Mouse (Mus musculus) neural tube, embryonic 14.5 days (tissue): ENCODE data around the gene Pip4k2a. TPM values are rescaled to one million over a fixed set of nuclear protein-coding genes. Genes with fewer than 3 reads are reported as not detected.
A peak's percentile ranks its signal among the peaks of the same experiment; 100 is the strongest.

ENCODE experiments used
- ATAC-seq: fragments of 200-750 bp; cut with Nextera tagmentation; 2 replicates; pipeline ENCODE4 v1.8.0; 2017; ENCODE audit warnings: low read depth, mild to moderate bottlenecking, moderate TSS enrichment, moderate library complexity
- H3K27ac ChIP-seq: fragments of 300-500 bp; sonication (generic); 2 replicates; pipeline ENCODE4 v1.5.1; 2014; ENCODE audit warnings: low read depth, mild to moderate bottlenecking, control low read depth, low read length, moderate library complexity, mixed read lengths
- H3K27me3 ChIP-seq: fragments of 300-500 bp; sonication (generic); 2 replicates; pipeline ENCODE4 v1.6.1; 2014; ENCODE audit warnings: low read length; ENCODE audit not compliant: control insufficient read depth, insufficient read depth
- H3K36me3 ChIP-seq: fragments of 300-500 bp; sonication (generic); 2 replicates; pipeline ENCODE4 v1.6.1; 2014; ENCODE audit warnings: low read length, mixed read lengths; ENCODE audit not compliant: control insufficient read depth, insufficient read depth
- H3K4me1 ChIP-seq: fragments of 300-500 bp; sonication (generic); 2 replicates; pipeline ENCODE4 v1.6.1; 2014; ENCODE audit warnings: low read length; ENCODE audit not compliant: control insufficient read depth, insufficient read depth
- H3K4me2 ChIP-seq: fragments of 300-500 bp; sonication (generic); 2 replicates; pipeline ENCODE4 v1.6.1; 2014; ENCODE audit warnings: mild to moderate bottlenecking, low read depth, low read length, control low read depth
- H3K4me3 ChIP-seq: fragments of 300-500 bp; sonication (generic); 2 replicates; pipeline ENCODE4 v1.5.1; 2014; ENCODE audit warnings: low read depth, low read length, control low read depth, mixed read lengths
- H3K9ac ChIP-seq: fragments of 300-500 bp; sonication (generic); replicated peaks from 2 replicates; pipeline ENCODE4 v1.6.1; 2014; ENCODE audit warnings: low read depth, mild to moderate bottlenecking, control low read depth, low read length, mixed read lengths
- H3K9me3 ChIP-seq: fragments of 300-500 bp; sonication (generic); 2 replicates; pipeline ENCODE4 v1.6.1; 2016; ENCODE audit warnings: low read length; ENCODE audit not compliant: control insufficient read depth
- WGBS: fragments of 180-500 bp; shearing (Covaris S2); extraction: QIAGEN DNeasy Blood & Tissue Kit; methylation state at CpG from one replicate; pipeline ENCODE4 v1.1.7; 2014; 5-methylcytosine and 5-hydroxymethylcytosine counted together
- polyA plus RNA-seq: library from polyadenylated mRNA; unstranded; fragments of >200 nt; fragmentation: Nextera tagmentation; extraction: Ambion mirVana; gene quantifications from 2 replicates; pipeline ENCODE4 v1.2.1, GENCODE M21; 2014

The Pip4k2a gene
- polyA plus RNA-seq, 1 experiment from 2014 or later, result 12.5 TPM

GRCm38 (mm10) chr2:19007580-19007979, 9.7 kb upstream of the Pip4k2a start:
- ATAC-seq, result no peak
- Histone ChIP-seq H3K36me3 (no peaks in the 10 kb centered on the region), H3K27me3 (no peaks in the 10 kb centered on the region), H3K4me2 (no peak overlapping the region), H3K4me3 (no peak overlapping the region), H3K9ac (no peak overlapping the region), H3K9me3 (no peaks in the 10 kb centered on the region), H3K27ac (no peak overlapping the region), H3K4me1 (no peaks in the 10 kb centered on the region)
- WGBS, result 79% methylated on average over 4 of the region's 4 CpGs

GRCm38 (mm10) chr2:19006124-19006523, 8.2 kb upstream of the Pip4k2a start:
- 81% methylated on average over 7 of the region's 7 CpGs for WGBS

GRCm38 (mm10) chr2:19004801-19005200, 6.9 kb upstream of the Pip4k2a start:
- no peak overlapping the region for H3K4me2 ChIP-seq
- no peak overlapping the region for H3K4me3 ChIP-seq
- ATAC-seq, result no peak
- no peaks in the 10 kb centered on the region for H3K4me1 ChIP-seq
- no peak overlapping the region for H3K27ac ChIP-seq
- H3K36me3 ChIP-seq, result no peaks in the 10 kb centered on the region
- H3K9me3 ChIP-seq, result no peaks in the 10 kb centered on the region
- WGBS, result 87% methylated on average over 10 of the region's 10 CpGs
- H3K27me3 ChIP-seq, result no peaks in the 10 kb centered on the region
- H3K9ac ChIP-seq, result no peak overlapping the region

More at GRCm38 (mm10) chr2:19006124-19006523, 8.2 kb upstream of the Pip4k2a start:
- Histone ChIP-seq H3K4me3 (no peak overlapping the region), H3K27me3 (no peaks in the 10 kb centered on the region), H3K9ac (no peak overlapping the region), H3K4me2 (no peak overlapping the region), H3K4me1 (no peaks in the 10 kb centered on the region), H3K27ac (no peak overlapping the region), H3K36me3 (no peaks in the 10 kb centered on the region), H3K9me3 (no peaks in the 10 kb centered on the region)
- no peak for ATAC-seq

GRCm38 (mm10) chr2:18999395-18999794, 1.5 kb upstream of the Pip4k2a start:
- H3K27me3 ChIP-seq, result no peaks in the 10 kb centered on the region
- no peak for ATAC-seq
- peaks cover 10% of the 10 kb centered on the region; the same call in 1 of the 2 replicates for H3K4me1 ChIP-seq
- H3K36me3 ChIP-seq, result no peaks in the 10 kb centered on the region
- H3K4me2 ChIP-seq, result no peak overlapping the region
- H3K9ac ChIP-seq, result no peak overlapping the region
- no peak overlapping the region for H3K27ac ChIP-seq
- no peak overlapping the region for H3K4me3 ChIP-seq
- WGBS, result 91% methylated on average over 2 of the region's 2 CpGs
- no peaks in the 10 kb centered on the region for H3K9me3 ChIP-seq

GRCm38 (mm10) chr2:18997387-18997971, 447 bp downstream of the Pip4k2a start:
- Histone ChIP-seq H3K9ac (peak overlapping the region; percentile 77), H3K27me3 (no peaks in the 10 kb centered on the region), H3K4me2 (peak overlapping the region; percentile 98), H3K36me3 (no peaks in the 10 kb centered on the region), H3K9me3 (no peaks in the 10 kb centered on the region), H3K27ac (peak overlapping the region; percentile 83), H3K4me1 (peaks cover 10% of the 10 kb centered on the region; the same call in 1 of the 2 replicates), H3K4me3 (peak overlapping the region; percentile 84)
- peak; percentile 79 for ATAC-seq
- WGBS, result 0% methylated on average over 40 of the region's 46 CpGs

GRCm38 (mm10) chr2:18996451-18997211, 1.3 kb downstream of the Pip4k2a start:
- no peak for ATAC-seq
- peak overlapping the region; percentile 98 for H3K4me2 ChIP-seq
- no peaks in the 10 kb centered on the region for H3K27me3 ChIP-seq
- peaks cover 10% of the 10 kb centered on the region; the same call in 1 of the 2 replicates for H3K4me1 ChIP-seq
- WGBS, result under 1% methylated on average over 25 of the region's 25 CpGs
- peak overlapping the region; percentile 84 for H3K4me3 ChIP-seq
- H3K9me3 ChIP-seq, result no peaks in the 10 kb centered on the region
- no peak overlapping the region for H3K27ac ChIP-seq
- peak overlapping the region; percentile 77 for H3K9ac ChIP-seq
- H3K36me3 ChIP-seq, result no peaks in the 10 kb centered on the region

- Histone ChIP-seq H3K9me3 (no peaks in the 10 kb centered on the region), H3K27me3 (no peaks in the 10 kb centered on the region), H3K4me3 (no peak overlapping the region), H3K9ac (no peak overlapping the region), H3K27ac (no peak overlapping the region), H3K4me1 (peaks cover 10% of the 10 kb centered on the region; the same call in 1 of the 2 replicates), H3K36me3 (no peaks in the 10 kb centered on the region), H3K4me2 (no peak overlapping the region)
- no peak for ATAC-seq
- WGBS, result 68% methylated on average over 7 of the region's 7 CpGs
Observed at GRCm38 (mm10) chr2:18992512-18993510, 5.1 kb downstream of the Pip4k2a start.

- H3K36me3 ChIP-seq, result no peaks in the 10 kb centered on the region
- no peak overlapping the region for H3K4me3 ChIP-seq
- no peaks in the 10 kb centered on the region for H3K4me1 ChIP-seq
- 93% methylated on average over 3 of the region's 3 CpGs for WGBS
- H3K27me3 ChIP-seq, result no peaks in the 10 kb centered on the region
- no peak overlapping the region for H3K9ac ChIP-seq
- no peak overlapping the region for H3K27ac ChIP-seq
- H3K4me2 ChIP-seq, result no peak overlapping the region
- ATAC-seq, result no peak
- H3K9me3 ChIP-seq, result no peaks in the 10 kb centered on the region
Observed at GRCm38 (mm10) chr2:18988885-18989284, 9.0 kb downstream of the Pip4k2a start.
